Mouse (Mus musculus): ENCODE measurements at regions not wholly inside any gene's neighbourhood (a gene's known extent, or its start where the extent isn't known, plus 50 kb on each side); places are given as distances from the start of the nearest gene placed in this dataset.

GRCm38 (mm10) chrY:43772246-43772645 is 492.0 kb downstream of the Gm21739 start:
- DNase-seq (ENCODE audit: low spot score in 2 of 2), result peak; percentile 2

All from layer of hippocampus, adult 18-20 months (tissue).